Mouse (Mus musculus) right cerebral cortex, postnatal 14 days (tissue): ENCODE data around the gene Focad.
A peak's percentile ranks its signal among the peaks of the same experiment; 100 is the strongest.

Experiments
- DNase-seq: peaks from one replicate; pipeline ENCODE4 v3.0.0; 2022

Focad gene

DNA sequence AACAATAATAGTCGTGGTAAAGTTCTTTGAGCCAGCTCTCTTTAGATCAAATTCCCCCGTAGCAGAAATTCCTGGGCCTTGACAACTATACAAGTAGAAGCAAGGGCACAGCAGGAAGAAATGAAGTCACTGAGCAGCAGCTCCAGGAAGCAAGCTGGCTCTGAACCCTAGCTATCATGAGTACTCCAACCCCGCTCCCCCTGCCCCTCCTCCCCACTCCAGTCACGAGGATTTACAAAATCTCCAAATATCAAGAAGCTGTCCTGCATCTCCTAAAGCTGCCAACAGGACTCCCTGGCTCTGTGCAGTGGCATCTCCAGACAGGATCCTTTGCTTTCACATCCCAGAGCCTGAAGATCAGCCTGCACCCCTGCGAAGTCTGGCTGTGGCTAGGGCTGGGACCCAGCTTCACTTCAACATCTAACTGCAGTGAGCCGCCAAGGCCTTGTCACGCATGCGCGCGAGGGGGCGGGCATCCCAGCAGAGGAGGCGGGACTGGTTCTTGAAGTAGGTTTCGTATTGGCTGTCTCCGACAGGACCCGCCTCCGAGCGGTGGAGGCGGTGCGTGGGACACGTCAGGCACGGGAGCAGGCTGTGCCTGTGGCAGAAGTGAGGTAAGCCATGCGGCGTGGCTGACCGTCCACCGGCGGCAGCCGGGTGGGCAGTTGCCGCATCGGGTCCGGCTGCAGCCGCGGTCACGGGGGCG lies at the start of gene Focad:
Gene Focad (plus strand): TSS at position 568 of the 706 bp plus-strand sequence.
- peak; percentile 97 for DNase-seq

DNA sequence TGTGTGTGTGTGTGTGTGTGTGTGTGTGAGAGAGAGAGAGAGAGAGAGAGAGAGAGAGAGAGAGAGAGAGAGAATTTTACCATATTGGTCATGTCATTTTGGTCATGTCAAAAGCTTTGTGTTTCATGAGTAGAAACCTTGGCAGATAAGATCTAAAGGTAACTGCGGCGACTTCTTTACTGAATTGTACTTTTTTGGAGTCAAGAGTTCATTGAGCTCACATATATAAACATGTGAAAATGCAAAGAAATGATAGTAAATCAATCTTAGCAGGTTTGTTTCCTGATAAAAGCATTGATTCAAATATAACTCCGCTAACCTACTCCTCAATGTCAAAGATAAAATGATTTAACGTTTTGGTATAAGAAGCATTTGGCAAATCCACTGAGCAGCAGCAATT lies 49.3 kb upstream of the Focad start:
- no peak for DNase-seq

DNA sequence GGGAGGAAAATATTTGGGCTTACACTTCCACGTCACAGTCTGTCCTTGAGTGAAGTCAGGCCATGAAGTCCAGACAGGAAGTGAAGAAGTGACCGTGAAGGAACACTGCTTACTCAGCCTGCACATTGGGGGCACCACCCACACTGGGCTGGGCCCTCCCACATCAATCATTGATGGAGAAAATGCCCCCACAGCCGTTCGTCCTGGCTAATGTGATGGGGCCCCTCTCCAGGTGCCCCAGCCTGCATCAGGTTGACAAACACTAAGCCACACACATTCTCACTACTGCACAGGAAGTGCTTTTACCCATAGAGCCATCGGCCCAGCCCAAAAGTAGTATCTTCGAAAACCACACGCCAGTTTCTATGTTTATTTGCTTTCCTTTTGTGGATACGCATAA lies 48.1 kb upstream of the Focad start:
- no peak for DNase-seq

GRCm38 (mm10) chr4:88075388-88075787 lies 19.0 kb upstream of the Focad start:
- DNase-seq: no peak

DNA sequence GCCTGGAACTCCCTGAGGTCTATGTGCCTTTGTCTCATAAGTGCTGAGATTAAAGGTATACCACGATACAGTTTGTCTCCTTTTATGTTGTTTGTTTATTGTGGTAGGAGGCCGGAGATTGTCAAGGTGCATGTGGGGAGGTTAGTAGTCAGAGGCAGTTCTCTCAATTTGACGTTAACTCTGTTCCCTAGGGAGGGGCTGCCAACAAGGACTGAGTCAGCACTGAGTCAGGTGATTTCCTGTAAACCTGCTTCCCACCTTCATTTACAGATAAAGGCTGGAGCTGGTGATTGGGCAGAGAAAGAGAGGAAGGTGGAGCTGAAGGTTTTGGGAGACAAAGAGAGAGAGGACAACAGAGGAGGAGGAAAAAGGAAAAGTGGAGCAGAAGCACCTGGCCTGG lies 15.4 kb upstream of the Focad start:
- no peak for DNase-seq

- no peak for DNase-seq
Measured at GRCm38 (mm10) chr4:88081417-88081816, 13.0 kb upstream of the Focad start.

GRCm38 (mm10) chr4:88081885-88082284 lies 12.5 kb upstream of the Focad start:
- DNase-seq: no peak

- DNase-seq: no peak
Measured at GRCm38 (mm10) chr4:88082381-88082780, 12.0 kb upstream of the Focad start.

DNA sequence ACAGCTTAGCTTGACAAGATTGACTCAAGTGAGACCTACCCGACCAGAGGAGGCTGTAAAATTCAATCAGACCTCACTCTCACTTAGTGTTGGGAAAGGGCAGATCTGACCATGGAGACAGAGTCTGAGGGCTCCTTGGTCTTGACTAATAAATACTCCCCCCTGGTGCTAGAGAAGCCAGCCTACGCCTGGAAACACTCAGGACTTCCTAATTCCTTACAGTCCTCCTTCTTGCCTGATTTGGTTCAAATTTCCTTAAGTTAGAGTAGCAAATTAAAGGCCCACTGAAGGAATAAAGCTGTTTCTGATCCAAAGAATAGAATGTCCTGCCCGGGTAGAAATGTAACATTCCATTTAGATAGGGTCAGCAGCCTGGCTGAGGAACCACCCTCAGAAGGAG lies 10.6 kb upstream of the Focad start:
- DNase-seq: no peak

GRCm38 (mm10) chr4:88090316-88090715 lies 4.1 kb upstream of the Focad start:
- DNase-seq: no peak

DNA sequence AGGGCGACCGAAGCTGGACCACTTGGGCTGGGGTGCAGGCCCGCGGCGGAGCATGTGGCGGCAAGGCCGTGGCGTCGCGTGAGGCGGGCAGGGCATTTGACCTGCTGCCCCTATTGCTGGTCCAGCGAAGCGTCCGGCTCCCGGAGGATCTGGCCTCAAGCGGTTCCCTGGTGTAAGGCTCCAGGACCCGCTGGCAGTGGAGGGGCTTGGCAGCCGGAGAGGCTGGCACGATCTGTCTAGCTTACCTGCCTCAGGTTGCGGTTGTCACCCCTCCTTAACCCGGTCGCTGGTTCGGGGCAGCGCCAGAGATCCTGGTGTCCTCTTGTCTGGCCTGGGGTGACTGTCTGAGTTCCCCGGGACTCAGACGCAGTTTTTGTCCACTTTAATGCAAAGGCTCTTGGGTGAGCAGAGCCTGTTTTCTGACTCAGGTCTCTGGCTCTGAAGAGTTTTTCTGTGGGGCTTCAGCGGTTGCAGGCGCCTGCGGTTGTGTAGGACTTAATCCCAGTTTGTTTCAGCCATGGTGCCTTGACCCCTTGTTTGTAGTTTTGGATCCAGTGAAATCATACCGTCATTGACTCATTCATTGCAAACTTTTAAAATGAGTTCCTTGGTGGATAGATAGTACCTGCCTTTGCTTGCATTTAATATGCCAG lies 465 bp downstream of the Focad start:
- DNase-seq: no peak

GRCm38 (mm10) chr4:88095693-88096092 lies 1.3 kb downstream of the Focad start:
- no peak for DNase-seq

DNA sequence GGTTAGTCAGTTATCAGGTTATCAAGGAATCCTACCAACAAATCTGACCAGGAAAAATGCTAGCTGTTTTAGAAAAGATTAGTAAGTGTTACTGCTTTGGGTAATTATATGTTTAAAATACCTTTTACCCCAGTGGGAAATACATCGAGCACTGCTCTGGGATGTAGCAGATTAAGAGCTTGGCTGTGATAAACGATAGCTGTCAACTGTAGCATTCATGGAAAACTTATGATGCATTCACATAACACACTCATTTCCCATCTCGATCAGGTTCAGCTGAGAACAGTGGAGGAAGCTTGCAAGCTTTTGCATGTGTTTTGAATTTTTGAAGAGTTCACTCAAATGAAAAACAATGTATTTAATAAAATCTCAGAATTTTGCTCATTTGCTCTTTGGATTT lies 14.2 kb downstream of the Focad start:
- DNase-seq: no peak

DNA sequence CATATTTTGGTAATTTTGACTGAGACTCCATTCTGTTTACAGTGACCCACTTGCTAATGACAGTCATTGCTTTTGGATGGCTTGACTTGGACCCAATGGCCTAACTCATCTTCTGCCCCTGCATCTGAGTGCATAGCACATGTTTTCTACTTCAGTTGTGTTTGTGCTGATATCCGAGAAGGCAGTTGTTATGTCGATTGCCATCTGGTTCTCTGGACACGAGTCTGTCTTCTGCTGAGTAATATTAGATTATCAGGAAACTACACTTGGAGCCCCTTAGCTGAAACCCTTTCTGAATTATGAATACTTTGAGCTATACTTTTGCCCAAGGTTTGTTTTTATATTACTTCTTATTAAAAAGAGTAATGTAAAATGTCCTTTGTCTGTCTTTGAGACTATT lies 22.9 kb downstream of the Focad start:
- DNase-seq: no peak

GRCm38 (mm10) chr4:88117942-88118341 lies 23.5 kb downstream of the Focad start:
- DNase-seq: no peak

DNA sequence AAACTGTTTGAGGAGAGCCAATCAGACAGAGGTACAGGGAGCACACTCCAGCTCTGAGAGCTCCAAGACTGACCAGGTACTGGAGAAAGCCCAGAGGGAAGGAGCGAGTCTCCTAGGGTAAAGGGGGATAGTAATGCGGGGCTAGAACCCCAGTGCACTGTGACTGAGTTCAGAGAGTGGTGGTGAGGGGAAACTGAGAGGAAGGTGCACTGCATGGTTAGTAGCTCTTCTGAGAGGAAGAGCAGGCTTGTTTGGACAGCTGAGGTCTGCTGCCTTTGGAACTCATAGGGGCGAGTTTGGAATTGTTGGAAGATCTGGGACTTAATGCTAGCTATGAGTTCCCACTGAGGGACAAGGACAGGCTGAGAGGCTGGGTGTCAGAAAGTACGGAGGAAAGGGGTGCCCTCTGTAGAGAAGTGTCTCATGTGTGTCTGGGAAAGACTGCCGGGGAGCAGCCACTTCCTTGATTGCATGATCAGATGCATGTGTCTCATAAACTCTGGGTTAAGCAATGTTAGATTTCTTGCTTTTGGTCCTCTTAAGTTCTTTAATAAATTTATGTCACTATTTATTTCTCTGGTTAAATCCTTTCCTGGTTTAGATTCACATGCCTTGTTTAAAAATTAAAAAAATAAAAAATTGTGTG lies 24.4 kb downstream of the Focad start:
- no peak for DNase-seq

DNA sequence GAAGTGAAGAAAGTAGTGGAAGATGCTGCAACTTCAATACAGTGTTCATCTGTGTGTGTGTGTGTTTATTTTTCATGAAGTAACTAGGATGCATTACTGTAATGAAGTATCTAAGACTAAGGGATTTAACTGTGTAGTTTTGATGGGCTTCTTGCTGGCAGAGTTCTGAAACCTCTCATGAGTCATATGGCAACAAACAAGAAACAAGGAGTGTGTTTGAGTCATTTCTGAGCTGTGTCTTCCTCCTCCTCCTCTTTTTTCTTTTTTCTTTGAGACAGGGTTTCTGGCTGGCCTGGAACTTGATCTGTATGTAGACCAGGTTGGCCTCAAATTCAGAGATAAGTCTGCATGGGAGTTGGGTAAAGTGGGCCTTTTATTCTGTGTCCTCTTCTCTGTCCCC lies 25.7 kb downstream of the Focad start:
- no peak for DNase-seq

DNA sequence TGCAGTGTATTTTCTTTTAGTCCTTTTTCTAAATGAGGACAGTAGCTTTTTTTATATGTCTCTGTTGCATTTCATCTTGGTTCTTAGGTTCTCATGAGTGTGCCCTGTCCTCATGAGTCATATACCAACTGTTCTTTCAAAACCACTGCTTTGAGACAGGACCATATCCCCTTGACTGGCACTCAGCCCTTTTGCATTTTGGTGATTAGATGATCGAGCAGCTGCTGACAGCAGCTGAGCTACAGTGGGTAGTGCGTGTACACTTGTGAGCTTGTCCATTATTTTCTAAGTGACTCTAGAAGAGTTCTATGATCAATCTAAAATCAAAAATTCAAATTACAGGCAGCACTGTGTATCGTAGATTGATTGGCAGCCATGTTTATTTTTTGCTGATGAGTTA lies 28.0 kb downstream of the Focad start:
- DNase-seq: no peak

DNA sequence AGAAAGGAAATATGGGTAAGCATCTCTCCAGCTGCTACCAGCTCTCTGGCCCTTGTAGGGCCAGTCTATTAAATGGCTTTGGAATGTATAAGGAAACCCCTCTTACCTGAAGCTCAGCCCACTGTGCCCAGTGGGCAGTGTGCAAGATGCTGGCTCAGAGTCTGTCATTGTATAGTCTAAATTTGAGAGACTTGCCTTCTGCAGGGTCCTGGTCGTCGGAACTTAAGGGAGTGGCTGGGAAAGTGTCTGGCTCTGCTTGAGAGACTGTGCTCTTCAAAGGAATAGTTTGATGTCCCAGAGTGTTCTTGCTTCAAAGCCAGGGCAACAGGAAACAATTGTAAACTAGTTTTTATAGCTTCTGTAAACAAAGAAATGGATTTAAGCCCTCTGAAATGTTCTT lies 41.5 kb downstream of the Focad start:
- DNase-seq: no peak

DNA sequence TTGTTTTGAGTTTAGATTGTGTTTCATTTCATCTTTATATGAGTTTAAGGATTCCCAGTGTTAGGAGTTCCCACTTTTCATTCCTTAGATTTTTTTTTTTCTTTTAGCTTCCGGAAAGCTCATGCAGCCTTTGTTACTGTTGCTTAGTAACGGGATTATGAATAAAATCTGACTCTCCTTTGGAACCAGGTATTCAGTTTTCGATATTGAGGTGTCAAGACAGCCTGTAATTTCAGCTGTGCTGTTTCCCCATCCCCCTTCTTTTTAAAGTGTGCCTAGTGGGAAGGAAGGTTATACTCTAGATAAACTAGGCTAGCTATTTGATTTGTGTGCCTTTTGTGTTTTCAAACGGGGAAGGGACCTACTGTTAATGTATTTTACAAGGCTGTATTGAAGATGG lies 42.1 kb downstream of the Focad start:
- DNase-seq: no peak

DNA sequence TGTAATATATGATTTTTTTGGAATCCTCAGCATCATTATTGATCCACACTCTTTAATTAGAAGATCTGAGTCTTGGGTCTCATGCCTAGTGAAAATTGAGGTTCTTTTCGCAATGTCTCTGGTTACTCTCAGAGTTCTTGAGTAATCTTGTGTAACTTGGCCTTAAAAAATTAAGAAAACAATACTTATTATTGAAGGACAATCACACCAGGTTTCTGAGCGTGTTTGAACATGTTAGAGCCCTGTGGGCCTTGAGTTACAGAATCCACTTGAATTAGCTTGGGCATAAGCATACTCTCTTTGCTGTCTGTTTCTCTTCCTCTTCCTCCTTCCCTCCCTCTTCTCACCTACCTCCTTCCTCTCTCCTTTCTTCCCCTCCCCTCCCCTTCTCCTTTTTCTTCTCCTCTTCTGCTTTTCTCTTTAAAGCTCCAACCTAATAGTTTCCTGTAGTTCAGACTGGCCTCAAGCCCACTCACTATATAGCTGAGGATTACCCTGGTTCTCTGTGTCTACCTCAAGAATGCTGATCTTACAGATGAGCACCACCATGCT lies 44.0 kb downstream of the Focad start:
- DNase-seq: no peak

DNA sequence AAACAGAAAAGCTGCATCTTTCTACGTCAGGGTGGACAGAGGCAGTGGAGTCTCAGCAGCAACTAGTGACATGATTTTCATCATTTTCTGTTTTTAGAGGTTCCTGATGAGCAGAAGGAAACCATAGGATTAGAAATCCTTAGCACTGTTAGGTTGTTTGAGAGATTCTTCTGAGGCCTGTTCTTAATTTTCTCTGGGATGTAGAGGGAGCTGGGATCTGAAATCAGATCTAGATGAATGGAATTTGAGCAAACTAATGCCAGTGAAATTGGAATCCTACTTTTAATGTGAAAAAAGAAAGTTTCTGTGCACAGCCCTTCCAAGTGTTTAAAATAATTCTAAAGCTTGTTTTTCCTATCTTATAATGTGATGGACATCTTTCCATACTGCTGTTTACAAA lies 55.0 kb downstream of the Focad start:
- no peak for DNase-seq

DNA sequence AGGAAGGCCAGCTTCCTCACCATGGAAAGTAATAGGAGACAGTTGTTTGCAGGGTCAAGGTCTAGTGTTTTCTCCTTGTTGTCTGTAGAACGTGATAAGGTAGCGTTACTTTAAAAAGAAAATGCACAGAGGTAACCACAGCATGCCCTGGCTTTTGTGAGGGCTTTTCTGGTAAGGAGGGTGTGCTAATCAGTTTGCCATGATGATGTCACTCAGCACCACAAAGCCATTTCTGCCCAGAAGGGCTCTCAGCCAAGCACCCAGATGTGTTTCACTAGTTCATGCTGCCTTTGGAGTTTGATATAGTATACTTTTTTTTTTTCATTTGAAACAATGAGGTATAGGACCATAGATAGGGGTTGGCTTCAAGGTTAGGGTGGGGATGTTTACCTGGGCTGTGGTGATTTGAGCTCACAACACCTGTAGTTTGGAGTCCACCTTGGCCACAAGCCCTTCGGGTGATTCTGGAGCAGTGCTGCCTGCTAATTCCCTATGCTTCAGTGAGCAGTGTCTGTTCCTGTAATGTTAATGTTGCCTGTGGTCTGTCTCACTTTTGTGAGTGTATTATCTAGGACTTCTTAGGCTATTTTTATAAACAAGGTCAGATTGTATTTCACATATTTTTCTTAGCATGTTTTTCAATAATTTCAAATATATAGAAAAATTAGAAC lies 61.2 kb downstream of the Focad start:
- DNase-seq: no peak

- no peak for DNase-seq
Measured at GRCm38 (mm10) chr4:88156961-88157360, 62.5 kb downstream of the Focad start.
